In genomic region chr5:101725703-101726102, GRCm38 (mm10) we compare ENCODE assay signal across 10 mouse cellular contexts.
"Had no signal": no experiment of that assay in that cellular context is flagged by ENCODE, and none has a peak within 500 bp of the region (broad histone marks: within the 10 kb centered on the region; RNA-seq: fewer than 3 reads in every experiment).

No protein-coding gene starts in this region.

- ATAC-seq: liver, embryonic 12.5 days had no signal

- H3K9ac ChIP-seq: liver, embryonic 12.5 days; lung, embryonic 14.5 days; neural tube, embryonic 12.5 days had no signal

- DNase-seq: midbrain, embryonic 14.5 days; thymus, adult 18-20 months; thymus, postnatal 14 days had no signal

- H3K4me2 ChIP-seq: liver, embryonic 12.5 days; lung, embryonic 14.5 days; neural tube, embryonic 12.5 days had no signal

- H3K27me3 ChIP-seq: neural tube, embryonic 12.5 days had no signal

- H3K4me3 ChIP-seq: left cerebral cortex, adult 2 months; limb, embryonic 10.5 days; liver, embryonic 12.5 days; midbrain, embryonic 10.5 days; neural tube, embryonic 12.5 days had no signal

- H3K9me3 ChIP-seq: limb, embryonic 10.5 days; liver, embryonic 12.5 days; midbrain, embryonic 10.5 days; neural tube, embryonic 12.5 days had no signal

- H3K36me3 ChIP-seq: limb, embryonic 10.5 days; liver, embryonic 12.5 days; midbrain, embryonic 10.5 days; neural tube, embryonic 12.5 days had no signal

- H3K27ac ChIP-seq: kidney, postnatal 0 days; left cerebral cortex, adult 2 months; limb, embryonic 10.5 days; liver, embryonic 12.5 days; midbrain, embryonic 10.5 days; neural tube, embryonic 12.5 days had no signal

- H3K4me1 ChIP-seq: liver, embryonic 12.5 days; neural tube, embryonic 12.5 days had no signal
